Mouse (Mus musculus) cortical plate, adult 2 months (tissue): ENCODE results near the gene Adamts20.

Source experiments
- CTCF ChIP-seq: fragments of 200-500 bp; IDR thresholded peaks from 2 replicates; pipeline ENCODE4 v1.5.1; 2011; ENCODE audit warnings: mild to moderate bottlenecking, control low read depth, low read length; ENCODE audit not compliant: insufficient read depth; ENCODE audit errors: extremely low read depth
- POLR2A ChIP-seq: fragments of 200-500 bp; IDR thresholded peaks from 2 replicates; pipeline ENCODE4 v1.6.1; 2011; ENCODE audit warnings: mild to moderate bottlenecking, low read length, control low read depth; ENCODE audit not compliant: insufficient read depth; ENCODE audit errors: extremely low read depth

DNA sequence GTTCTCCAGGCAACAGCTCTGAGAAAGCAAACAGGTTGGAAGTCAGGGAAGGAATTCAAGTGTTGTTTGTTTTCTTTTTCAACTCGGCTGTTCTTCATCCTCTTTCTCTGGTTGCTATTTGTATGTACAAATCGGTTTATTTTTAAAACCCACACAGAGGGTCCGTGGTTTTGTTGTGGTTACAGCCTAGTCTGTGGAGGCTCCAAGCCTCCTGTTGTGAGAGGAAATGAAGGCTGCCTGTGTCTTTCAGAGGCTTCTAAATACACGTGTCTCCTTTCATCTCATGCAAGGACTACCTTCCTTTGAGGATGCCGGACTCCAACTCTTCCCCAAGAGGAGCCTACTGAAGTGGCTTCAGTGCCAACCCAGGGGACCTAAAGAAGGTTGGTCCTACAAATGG, 234.0 kb downstream of the Adamts20 start:
- TF ChIP-seq POLR2A (no peak), CTCF (no peak)
